Mouse (Mus musculus) olfactory bulb, adult 2 months (tissue): Measurements from ENCODE around the gene Tmem87b.

Source experiments
- CTCF ChIP-seq: fragments of 200-500 bp; IDR thresholded peaks from 2 replicates; pipeline ENCODE4 v1.5.1; 2012; ENCODE audit warnings: low read depth, mild to moderate bottlenecking, low read length, moderate library complexity; ENCODE audit not compliant: insufficient read depth
- POLR2A ChIP-seq: fragments of 200-500 bp; IDR thresholded peaks from 2 replicates; pipeline ENCODE4 v1.6.1; 2012; ENCODE audit warnings: mild to moderate bottlenecking, low read depth, low read length, moderate library complexity; ENCODE audit not compliant: insufficient read depth

DNA sequence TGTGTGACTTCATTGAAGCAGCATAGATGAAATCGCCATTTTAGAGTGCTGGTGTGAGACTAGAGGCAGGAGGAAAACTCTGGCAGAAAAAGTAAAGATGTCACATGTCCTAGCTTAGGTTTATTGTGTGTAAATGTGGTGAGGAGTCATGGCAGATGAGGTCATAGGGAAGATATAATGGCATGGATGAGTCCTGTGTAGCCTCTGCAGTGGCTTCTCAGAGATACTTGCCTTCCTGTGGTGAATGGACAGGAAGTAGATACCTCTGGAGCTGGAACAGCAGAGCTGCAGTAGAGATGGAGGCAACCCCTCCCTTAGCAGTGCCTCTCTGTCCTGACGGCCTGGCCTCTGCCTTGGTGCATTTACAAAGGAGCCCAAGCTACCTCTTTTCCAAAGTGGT, 21.6 kb downstream of the Tmem87b start:
- no peak for TF ChIP-seq CTCF
- TF ChIP-seq POLR2A, result no peak
